Mouse (Mus musculus) testis, adult 2 months (tissue): ENCODE measurements at regions not wholly inside any gene's neighbourhood (a gene's known extent, or its start where the extent isn't known, plus 50 kb on each side); places are given as distances from the start of the nearest gene placed in this dataset.

ENCODE experiments used
- H3K27ac ChIP-seq: fragments of 200-500 bp; 2 replicates; pipeline ENCODE4 v1.5.1; 2012; ENCODE audit warnings: low read depth, low read length; ENCODE audit not compliant: control insufficient read depth, insufficient read depth
- H3K27me3 ChIP-seq: fragments of 200-500 bp; 2 replicates; pipeline ENCODE4 v1.6.1; 2012; ENCODE audit warnings: mild to moderate bottlenecking, low read length, moderate library complexity; ENCODE audit not compliant: control insufficient read depth, insufficient read depth
- H3K36me3 ChIP-seq: fragments of 200-500 bp; 2 replicates; pipeline ENCODE4 v1.6.1; 2012; ENCODE audit warnings: mild to moderate bottlenecking, low read length; ENCODE audit not compliant: control insufficient read depth, insufficient read depth
- H3K4me1 ChIP-seq: fragments of 200-500 bp; 2 replicates; pipeline ENCODE4 v1.6.1; 2012; ENCODE audit warnings: low read length; ENCODE audit not compliant: control insufficient read depth, insufficient read depth
- H3K4me3 ChIP-seq: fragments of 200-500 bp; 2 replicates; pipeline ENCODE4 v1.5.1; 2012; ENCODE audit warnings: low read depth, mild to moderate bottlenecking, low read length, moderate library complexity, mixed read lengths; ENCODE audit not compliant: control insufficient read depth
- CTCF ChIP-seq: fragments of 200-500 bp; IDR thresholded peaks from 2 replicates; pipeline ENCODE4 v1.5.1; 2012; ENCODE audit warnings: low read depth, mild to moderate bottlenecking, inconsistent platforms, low read length, moderate library complexity; ENCODE audit not compliant: control insufficient read depth, insufficient read depth, insufficient replicate concordance
- POLR2A ChIP-seq: fragments of 200-500 bp; IDR thresholded peaks from 2 replicates; pipeline ENCODE4 v1.6.1; 2012; ENCODE audit warnings: low read depth, mild to moderate bottlenecking, inconsistent platforms, low read length, moderate library complexity; ENCODE audit not compliant: control insufficient read depth

- Histone ChIP-seq H3K27ac (no peak overlapping the region), H3K36me3 (no peaks in the 10 kb centered on the region), H3K4me3 (no peak overlapping the region), H3K4me1 (no peaks in the 10 kb centered on the region; the same call in 1 of the 2 replicates), H3K27me3 (no peaks in the 10 kb centered on the region)
- TF ChIP-seq CTCF: no peak
- TF ChIP-seq POLR2A: no peak
Observed at GRCm38 (mm10) chr2:169501736-169502340, 85.7 kb downstream of the Gm11011 start.

GRCm38 (mm10) chr2:169495368-169495767 lies 92.2 kb downstream of the Gm11011 start:
- no peak overlapping the region for H3K27ac ChIP-seq
- TF ChIP-seq POLR2A (no peak), CTCF (no peak)
- H3K4me1 ChIP-seq: no peaks in the 10 kb centered on the region; the same call in 1 of the 2 replicates
- no peaks in the 10 kb centered on the region for H3K36me3 ChIP-seq
- no peak overlapping the region for H3K4me3 ChIP-seq
- H3K27me3 ChIP-seq: no peaks in the 10 kb centered on the region

- Histone ChIP-seq H3K27ac (no peak overlapping the region), H3K27me3 (no peaks in the 10 kb centered on the region), H3K36me3 (no peaks in the 10 kb centered on the region), H3K4me3 (no peak overlapping the region), H3K4me1 (no peaks in the 10 kb centered on the region; the same call in 1 of the 2 replicates)
- TF ChIP-seq CTCF (no peak), POLR2A (no peak)
Observed at GRCm38 (mm10) chr2:169494503-169495311, 92.8 kb downstream of the Gm11011 start.

- Histone ChIP-seq H3K27ac (no peak overlapping the region), H3K27me3 (no peaks in the 10 kb centered on the region), H3K36me3 (no peaks in the 10 kb centered on the region), H3K4me3 (no peak overlapping the region), H3K4me1 (no peaks in the 10 kb centered on the region; the same call in 1 of the 2 replicates)
- TF ChIP-seq CTCF (no peak), POLR2A (no peak)
Observed at GRCm38 (mm10) chr2:169493609-169494275, 93.8 kb downstream of the Gm11011 start.

- H3K36me3 ChIP-seq: no peaks in the 10 kb centered on the region
- no peaks in the 10 kb centered on the region for H3K27me3 ChIP-seq
- H3K27ac ChIP-seq: no peak overlapping the region
- TF ChIP-seq CTCF (no peak), POLR2A (no peak)
- H3K4me1 ChIP-seq: no peaks in the 10 kb centered on the region; the same call in 1 of the 2 replicates
- no peak overlapping the region for H3K4me3 ChIP-seq
Observed at GRCm38 (mm10) chr2:169483934-169484333, 103.6 kb downstream of the Gm11011 start.

GRCm38 (mm10) chr2:169481731-169482465 lies 105.6 kb downstream of the Gm11011 start:
- H3K4me1 ChIP-seq: no peaks in the 10 kb centered on the region; the same call in 1 of the 2 replicates
- no peaks in the 10 kb centered on the region for H3K36me3 ChIP-seq
- H3K4me3 ChIP-seq: no peak overlapping the region
- no peak for TF ChIP-seq POLR2A
- no peak for TF ChIP-seq CTCF
- no peaks in the 10 kb centered on the region for H3K27me3 ChIP-seq
- H3K27ac ChIP-seq: no peak overlapping the region
